Mouse (Mus musculus): ENCODE results near the gene Kndc1. TPM values are rescaled to one million over a fixed set of nuclear protein-coding genes. Genes with fewer than 3 reads are reported as not detected.

The Kndc1 gene
- polyA plus RNA-seq (2011; ENCODE audit: insufficient read length, low read depth, missing spikeins), result not detected in 2 replicates

- Histone ChIP-seq H3K4me3 (ENCODE audit: insufficient read depth, low read length) (no peak within 1 kb of the TSS; the same call in 1 of the 2 replicates), H3K27ac (ENCODE audit: insufficient read depth, low read length) (no peak within 1 kb of the TSS), H3K4me1 (ENCODE audit: control insufficient read depth, insufficient read depth, low read length) (no peaks in the 10 kb centered on the region)
- TF ChIP-seq CTCF (IDR thresholded peaks at IDR 0.05; ENCODE audit: borderline replicate concordance, insufficient read depth, low read length) (no peak), POLR2A (IDR thresholded peaks at IDR 0.05; ENCODE audit: low read depth, low read length) (no peak)
Measured at GRCm38 (mm10) chr7:139894655-139895557, at the start of gene Kndc1. Kndc1 (plus strand) TSS chr7:139894696.

DNA sequence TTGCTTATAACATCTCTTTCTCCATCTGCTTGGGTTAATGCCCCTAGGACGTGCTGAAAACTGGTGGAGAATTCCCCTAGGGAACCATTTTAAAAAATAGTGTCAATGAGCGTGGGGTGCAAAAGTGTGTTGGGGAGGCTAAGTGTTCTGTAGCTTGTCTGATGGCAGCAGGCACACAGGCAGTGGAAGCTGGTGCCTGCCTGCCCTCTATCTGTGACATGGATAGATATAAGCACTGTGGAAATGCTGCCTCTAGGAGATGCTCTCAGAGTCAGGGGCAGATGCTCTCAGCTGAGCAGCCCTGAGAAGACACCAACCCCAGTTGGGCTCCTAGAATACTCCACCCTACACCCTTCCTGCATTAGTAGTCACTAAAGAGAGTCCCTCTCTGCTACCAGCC, 49.4 kb upstream of the Kndc1 start:
- no peak for TF ChIP-seq CTCF (IDR thresholded peaks at IDR 0.05; ENCODE audit: borderline replicate concordance, insufficient read depth, low read length)
- no peak for TF ChIP-seq POLR2A (IDR thresholded peaks at IDR 0.05; ENCODE audit: low read depth, low read length)
- Histone ChIP-seq H3K4me1 (ENCODE audit: control insufficient read depth, insufficient read depth, low read length) (peaks cover 14% of the 10 kb centered on the region), H3K27ac (ENCODE audit: insufficient read depth, low read length) (no peak overlapping the region), H3K4me3 (ENCODE audit: insufficient read depth, low read length) (no peak overlapping the region)

DNA sequence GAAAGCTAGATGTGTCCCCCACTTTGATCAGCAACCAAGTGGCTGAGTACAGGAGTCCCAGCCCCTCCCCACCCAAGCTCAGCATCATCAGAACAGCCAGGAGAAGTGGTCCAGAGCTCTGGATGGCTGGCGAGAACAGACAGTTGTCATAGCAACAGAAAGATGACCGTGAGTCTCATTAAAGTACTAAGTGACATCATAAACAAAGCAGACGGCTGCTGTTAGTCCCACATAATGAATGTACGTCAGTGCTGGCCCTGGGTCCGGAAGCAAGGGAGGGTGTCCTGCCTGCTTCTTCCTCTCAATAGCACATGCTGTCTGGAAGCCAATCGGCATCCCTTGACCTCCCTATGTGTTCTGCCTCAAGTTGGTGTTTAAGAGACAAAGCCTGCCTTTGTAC, 44.3 kb upstream of the Kndc1 start:
- no peak overlapping the region for H3K4me3 ChIP-seq (ENCODE audit: insufficient read depth, low read length)
- H3K4me1 ChIP-seq (ENCODE audit: control insufficient read depth, insufficient read depth, low read length), result no peaks in the 10 kb centered on the region
- no peak overlapping the region for H3K27ac ChIP-seq (ENCODE audit: insufficient read depth, low read length)
- no peak for TF ChIP-seq CTCF (IDR thresholded peaks at IDR 0.05; ENCODE audit: borderline replicate concordance, insufficient read depth, low read length)
- TF ChIP-seq POLR2A (IDR thresholded peaks at IDR 0.05; ENCODE audit: low read depth, low read length), result no peak

DNA sequence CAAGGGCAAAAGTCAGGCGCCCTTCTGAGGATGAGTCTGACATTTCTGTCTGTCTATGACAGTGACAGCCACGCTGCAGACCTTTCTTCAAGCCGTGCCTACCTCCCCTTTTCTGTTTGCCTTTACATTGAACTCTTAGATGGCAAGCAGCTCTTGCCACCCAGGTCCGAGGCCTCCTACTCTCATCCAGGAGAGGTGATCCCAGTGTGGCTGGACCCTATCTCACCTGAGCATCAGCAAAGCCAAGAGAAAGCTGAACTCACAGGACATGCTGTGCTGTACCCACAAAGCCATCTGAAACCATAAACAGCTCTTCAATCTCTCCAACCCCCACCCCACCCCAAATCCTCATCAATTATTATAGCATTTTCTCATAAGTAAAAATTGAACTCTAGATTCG, 43.8 kb upstream of the Kndc1 start:
- no peaks in the 10 kb centered on the region for H3K4me1 ChIP-seq (ENCODE audit: control insufficient read depth, insufficient read depth, low read length)
- TF ChIP-seq POLR2A (IDR thresholded peaks at IDR 0.05; ENCODE audit: low read depth, low read length), result no peak
- TF ChIP-seq CTCF (IDR thresholded peaks at IDR 0.05; ENCODE audit: borderline replicate concordance, insufficient read depth, low read length), result no peak
- no peak overlapping the region for H3K4me3 ChIP-seq (ENCODE audit: insufficient read depth, low read length)
- no peak overlapping the region for H3K27ac ChIP-seq (ENCODE audit: insufficient read depth, low read length)

- Histone ChIP-seq H3K4me3 (ENCODE audit: insufficient read depth, low read length) (no peak overlapping the region), H3K27ac (ENCODE audit: insufficient read depth, low read length) (no peak overlapping the region), H3K4me1 (ENCODE audit: control insufficient read depth, insufficient read depth, low read length) (no peaks in the 10 kb centered on the region)
- TF ChIP-seq POLR2A (IDR thresholded peaks at IDR 0.05; ENCODE audit: low read depth, low read length) (no peak), CTCF (IDR thresholded peaks at IDR 0.05; ENCODE audit: borderline replicate concordance, insufficient read depth, low read length) (no peak)
Measured at GRCm38 (mm10) chr7:139851098-139851497, 43.4 kb upstream of the Kndc1 start.

DNA sequence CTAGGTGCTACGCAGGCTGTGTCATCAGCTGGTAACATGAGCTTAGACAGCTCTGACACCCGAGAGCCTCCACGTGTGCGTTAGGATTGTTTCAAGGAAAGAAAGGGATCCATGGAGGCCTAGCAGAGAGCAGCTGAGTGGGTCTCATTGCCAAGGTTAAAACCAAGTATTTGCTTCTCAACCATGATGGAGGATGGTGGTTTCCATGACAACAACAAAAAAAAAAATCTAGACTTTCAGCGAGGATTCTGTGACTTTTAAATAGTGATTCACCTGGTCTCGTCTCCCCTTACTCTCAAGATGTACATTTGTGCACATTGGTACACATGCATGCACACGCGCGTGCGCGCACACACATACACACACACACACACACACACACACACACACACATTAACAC, 39.2 kb upstream of the Kndc1 start:
- Histone ChIP-seq H3K27ac (ENCODE audit: insufficient read depth, low read length) (no peak overlapping the region), H3K4me1 (ENCODE audit: control insufficient read depth, insufficient read depth, low read length) (no peaks in the 10 kb centered on the region), H3K4me3 (ENCODE audit: insufficient read depth, low read length) (no peak overlapping the region)
- TF ChIP-seq CTCF (IDR thresholded peaks at IDR 0.05; ENCODE audit: borderline replicate concordance, insufficient read depth, low read length) (no peak), POLR2A (IDR thresholded peaks at IDR 0.05; ENCODE audit: low read depth, low read length) (no peak)

- TF ChIP-seq CTCF (IDR thresholded peaks at IDR 0.05; ENCODE audit: borderline replicate concordance, insufficient read depth, low read length) (peak; percentile 43; the same call in 1 of the 2 replicates), POLR2A (IDR thresholded peaks at IDR 0.05; ENCODE audit: low read depth, low read length) (no peak)
- no peak overlapping the region for H3K27ac ChIP-seq (ENCODE audit: insufficient read depth, low read length)
- no peak overlapping the region for H3K4me3 ChIP-seq (ENCODE audit: insufficient read depth, low read length)
- no peaks in the 10 kb centered on the region for H3K4me1 ChIP-seq (ENCODE audit: control insufficient read depth, insufficient read depth, low read length)
Measured at GRCm38 (mm10) chr7:139861411-139861810, 33.1 kb upstream of the Kndc1 start.

- no peak for TF ChIP-seq CTCF (IDR thresholded peaks at IDR 0.05; ENCODE audit: borderline replicate concordance, insufficient read depth, low read length)
- no peak for TF ChIP-seq POLR2A (IDR thresholded peaks at IDR 0.05; ENCODE audit: low read depth, low read length)
- Histone ChIP-seq H3K4me3 (ENCODE audit: insufficient read depth, low read length) (no peak overlapping the region), H3K27ac (ENCODE audit: insufficient read depth, low read length) (no peak overlapping the region), H3K4me1 (ENCODE audit: control insufficient read depth, insufficient read depth, low read length) (no peaks in the 10 kb centered on the region)
Measured at GRCm38 (mm10) chr7:139863076-139863475, 31.4 kb upstream of the Kndc1 start.

- no peaks in the 10 kb centered on the region for H3K4me1 ChIP-seq (ENCODE audit: control insufficient read depth, insufficient read depth, low read length)
- no peak overlapping the region for H3K4me3 ChIP-seq (ENCODE audit: insufficient read depth, low read length)
- no peak overlapping the region for H3K27ac ChIP-seq (ENCODE audit: insufficient read depth, low read length)
- no peak for TF ChIP-seq POLR2A (IDR thresholded peaks at IDR 0.05; ENCODE audit: low read depth, low read length)
- peak; percentile 44; the same call in 1 of the 2 replicates for TF ChIP-seq CTCF (IDR thresholded peaks at IDR 0.05; ENCODE audit: borderline replicate concordance, insufficient read depth, low read length)
Measured at GRCm38 (mm10) chr7:139864253-139864652, 30.2 kb upstream of the Kndc1 start.

DNA sequence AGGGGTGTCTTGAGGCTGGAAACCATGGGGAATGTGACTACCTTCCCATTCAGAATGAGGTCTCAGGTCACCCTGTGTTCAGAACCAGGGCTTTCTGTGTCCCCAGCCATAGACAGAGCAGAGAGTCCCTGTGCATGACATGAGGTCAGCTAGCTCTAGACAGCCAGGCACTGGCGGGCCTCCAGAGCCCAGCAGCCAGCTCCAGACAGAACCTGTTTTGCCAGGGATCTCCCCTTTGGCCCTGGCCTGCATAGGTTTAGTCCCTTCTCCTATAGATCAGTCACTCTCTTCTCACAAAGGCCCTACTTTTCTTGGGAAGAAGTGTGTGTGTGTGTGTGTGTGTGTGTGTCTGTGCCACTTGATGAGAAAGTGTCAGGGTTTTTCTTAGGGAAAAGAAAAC, 29.6 kb upstream of the Kndc1 start:
- no peak overlapping the region for H3K27ac ChIP-seq (ENCODE audit: insufficient read depth, low read length)
- no peaks in the 10 kb centered on the region for H3K4me1 ChIP-seq (ENCODE audit: control insufficient read depth, insufficient read depth, low read length)
- TF ChIP-seq POLR2A (IDR thresholded peaks at IDR 0.05; ENCODE audit: low read depth, low read length) (no peak), CTCF (IDR thresholded peaks at IDR 0.05; ENCODE audit: borderline replicate concordance, insufficient read depth, low read length) (no peak)
- no peak overlapping the region for H3K4me3 ChIP-seq (ENCODE audit: insufficient read depth, low read length)
